Mouse (Mus musculus) heart, adult 2 months (tissue): ENCODE data around the gene Sfmbt1.

Source experiments
- CTCF ChIP-seq: fragments of 200-600 bp; IDR thresholded peaks from 2 replicates; pipeline ENCODE4 v1.8.1; 2022; ENCODE audit warnings: antibody characterized with exemption, mild to moderate bottlenecking, moderate library complexity
- EP300 ChIP-seq: fragments of 200-500 bp; IDR thresholded peaks from 2 replicates; pipeline ENCODE4 v1.6.1; 2011; ENCODE audit warnings: low read depth, low read length, control low read depth; ENCODE audit not compliant: insufficient read depth

DNA sequence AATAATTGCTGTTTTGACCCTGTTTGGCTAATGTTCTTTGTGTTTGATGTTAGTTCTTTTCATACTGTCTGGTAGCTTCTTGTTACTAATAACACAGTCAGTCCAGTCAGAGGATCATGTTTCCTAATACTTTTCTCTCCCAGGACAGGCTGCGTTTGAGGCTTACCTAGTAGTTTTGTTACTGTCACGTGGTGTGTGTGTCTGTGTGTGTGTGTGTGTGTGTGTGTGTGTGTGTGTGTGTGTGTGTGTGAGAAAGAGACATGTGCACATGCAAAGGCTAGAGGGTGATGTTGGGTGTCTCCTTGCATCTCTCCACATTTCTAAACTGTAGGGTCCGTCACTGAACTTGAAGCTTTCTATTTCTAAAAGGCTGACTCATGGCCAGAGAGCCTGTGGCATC is 78.2 kb downstream of the Sfmbt1 start:
- TF ChIP-seq CTCF (no peak), EP300 (no peak)
